Mouse (Mus musculus) kidney, postnatal 36 days (tissue): ENCODE data around the gene Fyn.

Experiments used
- DNase-seq, 2 experiments: peaks; one replicate each; pipeline ENCODE4 v3.0.0; 2021 to 2022; ENCODE audit warnings: mixed read lengths in 2 of 2

The Fyn gene

GRCm38 (mm10) chr10:39542535-39543257 lies 174.0 kb downstream of the Fyn start:
- DNase-seq: no peak

DNA sequence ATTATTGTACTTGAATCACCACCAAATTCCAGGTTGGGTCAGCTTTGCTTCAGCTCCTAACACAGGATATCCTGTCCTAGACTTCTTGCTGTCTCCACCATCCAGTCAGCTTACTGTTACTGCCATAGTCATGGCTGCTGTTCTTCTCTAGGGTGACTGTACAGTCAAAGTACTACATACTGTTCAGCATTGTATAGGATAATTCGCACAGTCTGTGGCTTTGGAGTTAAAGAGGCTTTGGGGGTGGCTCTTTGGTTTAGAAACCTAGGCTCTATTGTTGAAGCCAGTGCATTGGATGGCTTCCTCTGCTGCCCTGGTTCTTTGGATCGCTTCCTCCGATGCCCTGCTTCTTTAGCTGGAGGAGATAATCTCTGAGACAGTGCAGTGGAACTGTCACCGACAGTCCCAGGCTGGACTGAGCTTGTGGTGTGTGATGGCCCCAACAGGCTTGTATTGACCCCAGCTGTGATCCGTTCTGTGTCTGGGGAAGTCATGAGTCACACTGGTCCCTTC lies 174.7 kb downstream of the Fyn start:
- no peak for DNase-seq

DNA sequence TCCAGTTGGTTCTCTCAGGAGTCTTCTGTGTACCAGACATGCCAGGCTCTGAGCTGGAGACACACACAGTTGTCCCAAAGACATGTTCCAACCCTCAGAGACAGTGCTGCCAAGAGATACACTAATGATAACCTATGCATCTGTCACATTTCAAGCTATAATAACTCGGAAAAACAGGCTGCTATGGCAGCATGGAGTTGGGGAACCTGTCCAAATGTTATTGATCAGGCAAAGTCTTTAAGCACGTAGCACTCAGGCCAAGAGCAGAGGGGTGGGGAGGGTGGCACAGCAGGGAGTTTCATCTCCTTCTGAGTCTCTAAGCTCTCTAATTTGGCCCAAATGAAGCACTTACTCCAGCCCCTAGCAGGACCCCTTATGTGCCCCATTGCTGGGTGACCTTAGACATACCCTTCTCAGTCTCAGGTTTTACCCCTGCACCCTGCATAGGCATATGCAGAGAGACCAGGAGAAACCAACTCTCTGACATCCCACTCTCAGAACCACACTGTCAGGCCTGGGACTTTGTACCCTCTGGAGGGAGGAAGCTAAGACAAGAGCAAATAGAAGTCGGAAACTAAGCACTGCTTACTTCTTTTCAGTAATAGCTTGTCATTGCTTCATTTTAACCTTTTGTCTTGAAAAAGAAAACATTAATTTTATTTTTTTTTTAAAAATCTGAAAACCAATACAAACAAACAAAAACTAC lies 178.9 kb downstream of the Fyn start:
- no peak for DNase-seq

DNA sequence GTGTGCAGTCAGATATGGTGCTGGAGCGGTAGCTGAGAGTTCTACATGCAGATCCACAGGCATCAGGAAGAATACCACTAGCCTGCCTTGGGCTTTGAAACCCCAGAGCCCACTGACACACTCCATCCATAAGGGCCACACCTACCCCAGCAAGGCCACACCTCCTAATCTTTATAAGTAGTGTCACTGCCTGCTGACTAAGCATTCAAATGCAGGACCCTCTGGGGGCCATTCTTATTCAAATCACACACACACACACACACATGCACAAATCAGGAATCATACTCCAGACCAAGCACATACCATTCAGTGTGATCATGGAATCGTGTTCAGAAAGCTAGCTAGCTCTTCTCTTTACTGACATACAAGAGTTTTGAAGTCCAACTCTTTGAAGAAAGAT lies 182.1 kb downstream of the Fyn start:
- no peak for DNase-seq

GRCm38 (mm10) chr10:39551637-39552185 lies 183.1 kb downstream of the Fyn start:
- DNase-seq: no peak

- DNase-seq: no peak
These were observed 183.7 kb downstream of the Fyn start for GRCm38 (mm10) chr10:39552351-39552814.

- DNase-seq: no peak
These were observed 184.2 kb downstream of the Fyn start for GRCm38 (mm10) chr10:39552903-39553302.

- no peak for DNase-seq
These were observed 186.6 kb downstream of the Fyn start for GRCm38 (mm10) chr10:39555289-39555715.

DNA sequence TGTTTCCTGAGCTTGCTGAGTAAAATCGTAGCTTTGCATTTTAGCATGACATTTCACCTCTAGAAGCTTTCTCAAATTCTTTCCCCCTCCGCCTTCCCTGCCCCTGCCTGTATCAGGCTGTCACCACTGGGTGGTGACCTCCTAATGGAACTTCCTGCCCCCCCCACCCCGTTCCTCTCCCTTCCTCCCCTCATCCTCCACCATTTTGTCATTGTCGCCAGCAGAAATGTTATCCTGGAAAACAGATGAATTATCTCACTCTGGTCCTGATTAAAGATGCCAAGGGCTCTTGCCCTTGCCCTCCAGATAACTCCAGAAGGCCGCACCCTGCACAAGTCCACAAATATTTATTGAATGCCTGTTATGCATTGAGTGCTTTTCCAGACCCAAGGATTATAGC lies 187.1 kb downstream of the Fyn start:
- DNase-seq: peak in 1 of 2 experiments; percentile 47

DNA sequence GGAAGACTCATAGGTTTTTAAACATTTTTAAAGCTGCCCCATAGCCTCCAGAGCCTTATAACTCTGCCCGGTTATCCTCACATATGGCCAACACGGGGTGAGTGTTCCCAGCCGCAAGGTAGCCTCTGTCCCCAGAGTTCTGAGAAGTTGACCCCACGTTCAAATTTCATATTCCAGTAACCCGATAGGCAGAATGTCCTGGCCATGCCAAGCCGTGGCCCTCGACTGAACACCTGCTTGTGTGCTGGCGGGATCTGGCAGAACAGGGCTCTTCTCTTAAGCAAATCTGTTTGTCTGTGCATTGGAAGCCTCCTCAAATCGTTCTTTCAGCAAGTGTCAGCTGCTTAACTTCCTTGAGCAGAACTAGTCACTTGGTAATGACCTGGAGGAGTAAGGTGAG lies 188.7 kb downstream of the Fyn start:
- DNase-seq: peak in 1 of 2 experiments; percentile 43

DNA sequence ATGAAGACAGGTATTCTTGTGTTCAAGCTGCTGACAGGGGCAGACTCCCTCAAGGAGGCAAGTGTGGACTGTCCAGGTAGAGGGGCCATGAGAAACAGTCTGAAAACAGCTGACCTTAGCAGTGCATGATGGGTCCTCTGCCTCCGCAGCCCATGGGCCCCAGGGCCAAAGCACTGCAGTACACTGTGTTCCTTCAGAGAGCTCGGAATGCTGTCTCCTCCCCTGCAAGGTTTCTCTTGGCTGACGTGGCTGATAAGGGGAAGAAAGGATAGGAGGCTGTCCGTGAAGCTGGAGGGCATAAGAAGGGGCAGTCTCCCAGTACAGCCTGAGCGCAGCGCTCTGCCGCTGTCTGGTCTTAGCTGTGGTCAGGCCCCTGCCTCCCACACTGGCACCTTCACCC lies 189.2 kb downstream of the Fyn start:
- DNase-seq: peak; percentile 66 to 86

GRCm38 (mm10) chr10:39558492-39559005 lies 189.9 kb downstream of the Fyn start:
- no peak for DNase-seq

- DNase-seq: no peak
These were observed 190.7 kb downstream of the Fyn start for GRCm38 (mm10) chr10:39559321-39559720.

GRCm38 (mm10) chr10:39562383-39562782 lies 193.7 kb downstream of the Fyn start:
- no peak for DNase-seq

DNA sequence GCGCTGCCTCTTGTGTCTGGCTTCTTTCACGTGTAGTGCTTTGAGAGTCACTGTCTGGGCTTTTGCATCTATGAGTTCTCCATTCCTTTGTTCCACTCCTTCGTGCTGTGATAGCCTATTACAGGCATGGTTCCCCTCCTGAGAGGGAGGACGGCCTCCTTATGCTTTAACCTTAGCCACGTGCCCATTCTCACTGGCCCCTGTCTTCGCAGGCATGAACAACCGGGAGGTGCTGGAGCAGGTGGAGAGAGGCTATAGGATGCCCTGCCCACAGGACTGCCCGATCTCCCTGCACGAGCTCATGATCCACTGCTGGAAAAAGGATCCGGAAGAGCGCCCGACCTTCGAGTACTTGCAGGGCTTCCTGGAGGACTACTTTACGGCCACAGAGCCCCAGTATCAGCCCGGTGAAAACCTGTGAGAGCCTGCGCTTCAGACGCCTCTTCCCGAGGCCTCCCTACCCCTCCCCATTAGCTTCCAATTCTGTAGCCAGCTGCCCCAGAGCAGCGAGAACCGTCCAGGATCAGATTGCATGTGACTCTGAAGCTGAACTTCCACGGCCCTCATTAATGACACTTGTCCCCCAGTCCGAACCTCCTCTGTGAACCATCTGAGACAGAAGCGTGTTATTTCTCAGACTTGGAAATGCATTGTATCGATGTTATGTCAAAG lies 195.0 kb downstream of the Fyn start:
- DNase-seq: no peak

DNA sequence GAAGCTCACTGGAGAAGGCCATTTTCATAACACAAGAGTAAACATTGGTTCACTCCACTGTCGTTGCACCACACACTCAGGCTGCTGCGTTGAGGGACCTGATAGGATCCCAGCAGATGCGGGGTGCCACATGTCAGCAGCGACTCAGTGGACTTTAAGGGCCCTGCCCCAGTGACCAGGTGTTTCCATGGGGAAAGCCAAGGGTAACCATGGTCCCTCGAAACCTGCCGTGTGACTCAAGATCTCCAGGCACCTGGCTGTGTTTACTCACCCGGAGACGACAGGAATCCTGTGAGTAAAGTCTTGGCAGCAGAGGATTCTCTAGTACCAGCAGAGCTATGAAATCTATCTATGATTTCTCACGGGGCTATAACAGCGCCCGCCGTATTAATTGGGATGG lies 198.2 kb downstream of the Fyn start:
- no peak for DNase-seq

DNA sequence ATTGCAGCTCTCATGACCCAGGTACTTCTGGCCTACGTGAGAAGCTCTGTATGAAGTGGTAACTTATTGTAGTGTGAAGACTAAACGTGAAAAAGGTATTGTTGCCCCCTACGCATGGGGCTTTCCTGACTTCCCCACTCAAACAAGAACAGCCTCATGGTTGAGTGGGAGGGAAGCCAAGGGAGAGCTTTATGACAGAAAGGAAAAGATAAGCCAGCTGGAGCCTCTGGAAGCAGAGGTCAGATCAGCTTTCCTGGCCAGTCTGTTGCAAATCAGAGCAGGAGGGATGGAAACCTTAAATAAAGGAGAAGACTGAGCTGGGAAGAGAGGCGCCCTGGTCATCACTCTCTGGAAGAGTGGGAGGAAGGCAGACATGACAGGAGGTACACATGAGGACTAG lies 200.3 kb downstream of the Fyn start:
- no peak for DNase-seq

GRCm38 (mm10) chr10:39571011-39571410 lies 202.4 kb downstream of the Fyn start:
- DNase-seq: no peak

GRCm38 (mm10) chr10:39572050-39572671 lies 203.5 kb downstream of the Fyn start:
- DNase-seq: no peak

DNA sequence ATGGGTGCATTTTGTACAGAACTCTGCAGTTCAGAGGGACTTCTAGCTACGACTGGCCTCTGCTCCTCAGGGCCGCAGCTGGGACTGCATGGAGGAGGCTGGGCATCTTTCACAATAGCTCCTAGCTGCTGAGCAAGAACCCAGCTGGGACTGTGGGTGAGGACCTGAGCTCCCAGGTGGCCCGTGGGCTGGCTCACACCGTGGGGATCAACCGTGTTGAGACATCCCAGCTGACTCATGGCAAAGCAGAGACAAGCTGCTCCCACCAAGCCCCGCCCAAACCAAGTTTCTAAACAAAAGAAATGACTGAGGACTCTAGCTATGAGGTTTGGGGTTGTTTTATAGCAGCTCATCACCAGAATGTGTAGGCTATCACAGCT lies 204.0 kb downstream of the Fyn start:
- no peak for DNase-seq

DNA sequence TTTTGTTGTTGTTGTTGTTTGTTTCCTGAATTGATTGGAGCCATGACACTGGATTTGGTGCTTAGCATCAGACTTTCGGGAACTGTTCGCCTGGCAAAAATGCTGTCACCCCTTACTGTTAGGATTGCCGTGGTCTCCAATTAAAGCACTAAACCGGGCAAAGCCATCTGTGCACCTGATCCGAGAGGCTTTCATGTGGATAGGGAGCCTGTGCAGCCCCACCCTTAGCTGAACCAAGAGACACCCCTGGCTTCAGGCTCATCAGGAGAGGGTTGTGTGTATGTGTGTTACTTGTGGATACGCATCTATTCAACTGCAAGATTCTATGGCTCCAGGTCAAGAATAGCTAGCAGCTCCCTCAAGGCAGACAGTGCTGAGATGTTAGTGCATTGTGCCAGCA lies 207.8 kb downstream of the Fyn start:
- DNase-seq: no peak

DNA sequence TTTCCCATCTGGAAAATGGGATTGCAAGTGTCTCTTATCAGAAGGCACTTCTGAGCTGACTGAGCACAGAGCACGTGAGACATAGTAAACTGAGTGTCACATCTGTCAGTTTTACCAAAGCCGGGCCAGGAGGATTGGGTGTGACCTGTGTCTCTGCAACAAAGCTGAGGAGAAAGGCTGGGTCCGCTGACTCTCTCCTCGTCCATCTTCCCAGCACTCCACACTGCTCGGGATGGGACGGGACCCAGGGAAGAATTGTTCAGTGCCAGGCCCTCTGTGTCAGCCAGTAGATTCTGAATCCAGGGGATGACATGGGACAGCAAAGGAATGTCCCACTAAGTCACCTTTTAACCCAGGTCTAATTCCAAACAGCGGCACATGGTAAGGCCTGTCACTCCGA lies 211.8 kb downstream of the Fyn start:
- DNase-seq: no peak

DNA sequence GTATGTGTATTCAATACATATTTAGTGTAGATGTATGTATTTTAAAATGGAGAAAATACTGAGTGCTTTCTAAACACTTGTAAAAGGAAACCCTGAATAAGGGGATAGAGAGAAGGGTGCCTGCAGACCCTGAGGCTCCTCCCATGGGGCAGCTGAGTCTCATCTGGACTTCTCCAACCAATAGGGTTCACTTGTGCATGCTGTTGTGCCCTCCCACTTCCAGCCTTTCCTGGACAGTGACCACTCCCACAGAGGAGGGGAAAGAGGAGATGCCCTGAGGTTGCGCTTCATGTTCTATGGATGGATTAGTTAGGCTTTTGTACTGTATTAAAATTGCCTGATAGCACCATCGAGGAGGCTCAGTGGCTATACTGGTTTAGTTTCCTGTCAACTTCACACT lies 213.7 kb downstream of the Fyn start:
- no peak for DNase-seq
